Mouse (Mus musculus) heart, postnatal 14 days (tissue): ENCODE data around the gene Cpeb3. TPM values are rescaled to one million over a fixed set of nuclear protein-coding genes. Genes with fewer than 3 reads are reported as not detected.

Experiments
- DNase-seq, 2 experiments: peaks; one replicate each; pipeline ENCODE4 v3.0.0; 2021 to 2022
- intact Hi-C: fragments of 180-260 bp; cut with DNase I; formaldehyde crosslinking; loops from one replicate; pipeline ENCODE4 v1.15.1; 2025
- total RNA-seq, 2 experiments: library from RNA; stranded (reverse); gene quantifications; 2 replicates each; pipeline ENCODE4 v1.2.3; 2021

Gene Cpeb3
- total RNA-seq, 2 experiments from 2014 or later, result 62.6 to 76.8 TPM

GRCm38 (mm10) chr19:37095666-37096330 is 112.6 kb downstream of the Cpeb3 start:
- intact Hi-C loops, result no loop called here
- no peak for DNase-seq

GRCm38 (mm10) chr19:37093181-37093580 is 115.2 kb downstream of the Cpeb3 start:
- no peak for DNase-seq
- intact Hi-C loops, result no loop called here

- intact Hi-C loops, result no loop called here
- no peak for DNase-seq
Measured at GRCm38 (mm10) chr19:37090146-37091061, 118.0 kb downstream of the Cpeb3 start.

- no peak for DNase-seq
- intact Hi-C loops, result no loop called here
Measured at GRCm38 (mm10) chr19:37088043-37088748, 120.2 kb downstream of the Cpeb3 start.

GRCm38 (mm10) chr19:37084546-37084945 is 123.9 kb downstream of the Cpeb3 start:
- DNase-seq, result no peak
- intact Hi-C loops, result no loop called here

- DNase-seq, result no peak
- intact Hi-C loops, result no loop called here
Measured at GRCm38 (mm10) chr19:37081467-37081866, 126.9 kb downstream of the Cpeb3 start.

GRCm38 (mm10) chr19:37079151-37079550 is 129.2 kb downstream of the Cpeb3 start:
- intact Hi-C loops, result loop anchor here (5.0 kb wide), 1 partner anchor 93 kb away; no protein-coding TSS in a partner anchor
- no peak for DNase-seq

- peak in 1 of 2 experiments; percentile 30 for DNase-seq
- intact Hi-C loops, result loop anchor here (5.0 kb wide), 1 partner anchor 94 kb away; no protein-coding TSS in a partner anchor
Measured at GRCm38 (mm10) chr19:37078571-37078970, 129.8 kb downstream of the Cpeb3 start.

GRCm38 (mm10) chr19:37078064-37078463 is 130.3 kb downstream of the Cpeb3 start:
- intact Hi-C loops, result loop anchor here (5.0 kb wide), 1 partner anchor 94 kb away; no protein-coding TSS in a partner anchor
- peak; percentile 46 to 63 for DNase-seq

GRCm38 (mm10) chr19:37077258-37077657 is 131.1 kb downstream of the Cpeb3 start:
- DNase-seq, result peak in 1 of 2 experiments; percentile 22
- intact Hi-C loops, result loop anchor here (5.0 kb wide), 1 partner anchor 95 kb away; no protein-coding TSS in a partner anchor

GRCm38 (mm10) chr19:37076646-37077045 is 131.8 kb downstream of the Cpeb3 start:
- DNase-seq, result no peak
- intact Hi-C loops, result loop anchor here (5.0 kb wide), 1 partner anchor 96 kb away; no protein-coding TSS in a partner anchor

- DNase-seq, result no peak
- intact Hi-C loops, result loop anchor here (5.0 kb wide), 1 partner anchor 96 kb away; no protein-coding TSS in a partner anchor
Measured at GRCm38 (mm10) chr19:37076116-37076515, 132.3 kb downstream of the Cpeb3 start.

GRCm38 (mm10) chr19:37075690-37076089 is 132.7 kb downstream of the Cpeb3 start:
- no peak for DNase-seq
- intact Hi-C loops, result loop anchor here (5.0 kb wide), 1 partner anchor 97 kb away; no protein-coding TSS in a partner anchor

GRCm38 (mm10) chr19:37074726-37075125 is 133.7 kb downstream of the Cpeb3 start:
- intact Hi-C loops, result loop anchor here (5.0 kb wide), 1 partner anchor 98 kb away; no protein-coding TSS in a partner anchor

GRCm38 (mm10) chr19:37074276-37074675 is 134.1 kb downstream of the Cpeb3 start:
- intact Hi-C loops, result no loop called here
- no peak for DNase-seq

More at GRCm38 (mm10) chr19:37074726-37075125, 133.7 kb downstream of the Cpeb3 start:
- no peak for DNase-seq

GRCm38 (mm10) chr19:37072871-37073629 is 135.4 kb downstream of the Cpeb3 start:
- intact Hi-C loops, result no loop called here
- no peak for DNase-seq

GRCm38 (mm10) chr19:37069243-37069642 is 139.2 kb downstream of the Cpeb3 start:
- no peak for DNase-seq
- intact Hi-C loops, result no loop called here

- intact Hi-C loops, result no loop called here
- no peak for DNase-seq
Measured at GRCm38 (mm10) chr19:37060078-37060477, 148.3 kb downstream of the Cpeb3 start.

- intact Hi-C loops, result no loop called here
- DNase-seq, result peak; percentile 29 to 62
Measured at GRCm38 (mm10) chr19:37059623-37060022, 148.8 kb downstream of the Cpeb3 start.
